Mouse (Mus musculus): ENCODE data around the gene Rab37.

GRCm38 (mm10) chr11:115077436-115077835 lies 13.8 kb upstream of the Rab37 start:
- TF ChIP-seq CTCF (IDR thresholded peaks at IDR 0.05; ENCODE audit: low read depth), result no peak
- TF ChIP-seq EP300 (IDR thresholded peaks at IDR 0.05; ENCODE audit: low read depth), result no peak

All from liver, postnatal 0 days (tissue).